Mouse (Mus musculus): Measurements from ENCODE around the gene 0610009B22Rik. TPM values are rescaled to one million over a fixed set of nuclear protein-coding genes. Genes with fewer than 3 reads are reported as not detected.

Gene 0610009B22Rik
- polyA plus RNA-seq, 1 experiment from 2014 or later = 94.9 TPM

DNA sequence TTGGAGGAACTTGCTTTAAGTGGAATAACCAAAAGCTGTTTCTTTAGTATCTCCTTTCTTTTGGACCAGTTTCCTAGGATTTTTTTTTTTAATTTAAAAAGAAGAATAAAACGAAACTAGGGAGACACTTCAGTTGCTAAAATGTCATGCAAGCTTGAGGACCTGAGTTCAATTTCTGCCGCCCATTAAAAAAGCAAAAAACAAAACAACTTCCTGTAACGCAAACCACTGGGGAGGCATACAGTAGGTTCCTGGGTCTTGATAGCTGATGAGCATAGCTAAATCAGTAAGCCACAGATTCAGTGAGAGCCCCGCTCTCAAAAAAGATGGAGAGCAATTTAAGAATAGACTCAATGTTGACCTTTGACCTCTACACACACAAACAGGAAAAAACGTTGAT, 50.2 kb downstream of the 0610009B22Rik start:
- peaks cover 6% of the 10 kb centered on the region; the same call in 1 of the 2 replicates for H3K4me1 ChIP-seq (replicated peaks; ENCODE audit: control insufficient read depth, insufficient read depth, low read length)
- 68% methylated on average over 5 of the region's 5 CpGs for WGBS
- peak overlapping the region; percentile 31; the same call in 1 of the 2 replicates for H3K4me2 ChIP-seq (ENCODE audit: low read depth, low read length, severe bottlenecking)
- no peak for DNase-seq (ENCODE audit: low spot score)
- no peaks in the 10 kb centered on the region for H3K9me3 ChIP-seq (ENCODE audit: control insufficient read depth, low read length)
- no peaks in the 10 kb centered on the region for H3K27me3 ChIP-seq (ENCODE audit: control insufficient read depth, insufficient read depth, low read length)
- no peak for ATAC-seq (replicated peaks; ENCODE audit: low FRiP score)
- H3K4me3 ChIP-seq (ENCODE audit: low read depth, low read length) = no peak overlapping the region
- no peaks in the 10 kb centered on the region for H3K36me3 ChIP-seq (ENCODE audit: control insufficient read depth, insufficient read depth, low read length)
- no peak overlapping the region for H3K9ac ChIP-seq (ENCODE audit: low read length)
- no peak overlapping the region for H3K27ac ChIP-seq (ENCODE audit: low read depth, low read length)

DNA sequence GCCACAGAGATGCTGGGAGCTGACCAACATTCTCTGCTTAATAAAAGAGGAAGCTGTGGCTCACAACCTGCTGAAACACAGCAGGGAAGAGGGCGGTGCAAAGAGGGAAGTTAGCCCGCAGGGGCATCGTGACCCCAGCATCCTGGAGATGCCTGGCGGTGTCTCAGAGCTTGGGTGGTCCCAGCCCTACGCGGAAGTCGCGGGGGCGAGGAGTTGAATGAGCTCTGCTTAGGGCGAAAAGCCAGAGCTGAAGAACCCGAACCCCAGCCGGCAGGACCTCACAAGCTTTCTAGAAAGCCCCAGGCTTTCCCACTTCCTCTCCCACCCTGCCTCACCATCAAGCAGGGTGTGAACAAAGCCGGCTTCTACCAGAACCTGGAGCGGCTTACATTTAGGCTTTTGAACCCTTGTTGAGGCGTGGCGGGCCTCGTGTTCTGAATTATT, 50.7 kb downstream of the 0610009B22Rik start:
- H3K4me3 ChIP-seq (ENCODE audit: low read depth, low read length) = no peak overlapping the region
- peak overlapping the region; percentile 33; the same call in 1 of the 2 replicates for H3K9ac ChIP-seq (ENCODE audit: low read length)
- DNase-seq (ENCODE audit: low spot score) = peak; percentile 71
- H3K36me3 ChIP-seq (ENCODE audit: control insufficient read depth, insufficient read depth, low read length) = no peaks in the 10 kb centered on the region
- H3K4me1 ChIP-seq (replicated peaks; ENCODE audit: control insufficient read depth, insufficient read depth, low read length) = peaks cover 6% of the 10 kb centered on the region; the same call in 1 of the 2 replicates
- H3K9me3 ChIP-seq (ENCODE audit: control insufficient read depth, low read length) = no peaks in the 10 kb centered on the region
- ATAC-seq (replicated peaks; ENCODE audit: low FRiP score) = no peak
- 4% methylated on average over 17 of the region's 17 CpGs for WGBS
- H3K27me3 ChIP-seq (ENCODE audit: control insufficient read depth, insufficient read depth, low read length) = no peaks in the 10 kb centered on the region
- peak overlapping the region; percentile 31 for H3K4me2 ChIP-seq (ENCODE audit: low read depth, low read length, severe bottlenecking)
- H3K27ac ChIP-seq (ENCODE audit: low read depth, low read length) = no peak overlapping the region

DNA sequence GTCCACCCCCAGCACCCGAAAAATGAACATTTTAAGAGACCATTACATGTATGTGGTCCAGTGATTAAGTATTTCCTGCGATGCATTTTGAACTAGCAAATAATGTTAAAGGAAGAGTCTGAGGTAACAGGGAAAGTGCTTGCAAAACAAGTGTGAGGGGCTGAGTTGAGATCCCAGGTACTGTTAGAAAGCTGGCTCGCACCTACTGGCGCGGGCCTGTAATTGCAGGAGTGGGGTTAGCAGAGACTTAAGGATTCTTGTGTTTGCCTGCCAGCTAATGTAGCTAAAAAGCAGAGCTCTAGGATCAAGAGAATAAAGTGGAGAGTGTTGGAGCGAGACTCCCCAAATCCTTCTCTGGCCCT, 52.4 kb downstream of the 0610009B22Rik start:
- ATAC-seq (replicated peaks; ENCODE audit: low FRiP score) = peak; percentile 43; the same call in 1 of the 2 replicates

DNA sequence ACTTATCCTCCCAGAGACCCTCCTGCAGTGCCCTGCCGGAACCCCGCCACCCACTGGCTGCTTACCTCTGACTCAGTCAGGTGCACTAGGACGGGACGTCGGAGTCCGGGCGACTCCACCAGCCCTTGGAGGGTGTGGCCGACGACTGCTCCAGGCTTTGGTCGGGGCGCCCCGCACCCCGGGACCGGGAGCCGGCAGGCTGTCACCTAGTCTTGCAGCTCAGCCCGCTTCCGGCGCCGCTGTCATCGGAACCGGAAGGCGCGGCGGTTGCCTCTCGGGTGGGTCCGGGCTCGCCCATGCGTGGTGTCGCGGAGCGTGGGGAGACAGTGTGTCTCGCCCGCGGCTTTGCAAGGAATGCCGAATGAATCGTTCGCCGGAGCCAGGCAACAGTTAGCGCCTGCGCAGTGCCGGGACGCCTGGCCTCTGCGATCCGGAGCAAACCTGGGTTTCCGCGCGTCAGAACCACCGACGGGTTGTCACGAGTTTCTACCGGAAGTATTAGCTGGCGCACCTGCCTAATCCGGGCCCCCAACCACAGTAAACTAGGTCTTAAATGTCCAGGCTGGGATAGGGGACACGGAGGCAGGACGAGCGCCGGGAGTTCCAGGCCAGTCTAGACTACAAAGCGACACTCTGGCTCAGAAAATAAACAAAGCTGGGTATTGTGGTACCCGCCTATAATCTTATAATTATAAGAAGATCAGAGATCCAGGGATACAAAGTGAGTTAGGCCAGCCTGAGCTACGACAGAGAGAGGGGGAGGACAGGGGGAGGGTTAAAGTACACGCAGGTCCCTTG, 53.0 kb downstream of the 0610009B22Rik start, which contains the start of gene Rmnd5b:
Rmnd5b (minus strand) TSS at position 372 of the 798 bp plus-strand sequence.
- Histone ChIP-seq H3K27ac (ENCODE audit: low read depth, low read length) (peak within 1 kb of the TSS; percentile 50), H3K27me3 (ENCODE audit: control insufficient read depth, insufficient read depth, low read length) (no peaks in the 10 kb centered on the region), H3K4me3 (ENCODE audit: low read depth, low read length) (peak within 1 kb of the TSS; percentile 72), H3K4me1 (replicated peaks; ENCODE audit: control insufficient read depth, insufficient read depth, low read length) (peaks cover 6% of the 10 kb centered on the region; the same call in 1 of the 2 replicates), H3K9ac (ENCODE audit: low read length) (peak within 1 kb of the TSS; percentile 76), H3K4me2 (ENCODE audit: low read depth, low read length, severe bottlenecking) (peak within 1 kb of the TSS; percentile 78), H3K36me3 (ENCODE audit: control insufficient read depth, insufficient read depth, low read length) (no peaks in the 10 kb centered on the region), H3K9me3 (ENCODE audit: control insufficient read depth, low read length) (no peaks in the 10 kb centered on the region)
- whole genome bisulfite sequencing = under 1% methylated on average over 61 of the region's 61 CpGs
- ATAC-seq (replicated peaks; ENCODE audit: low FRiP score) (peak; percentile 84), DNase-seq (ENCODE audit: low spot score) (peak; percentile 91)

More for the DNA sequence above, 52.4 kb downstream of the 0610009B22Rik start:
- peak overlapping the region; percentile 78 for H3K4me2 ChIP-seq (ENCODE audit: low read depth, low read length, severe bottlenecking)
- H3K4me3 ChIP-seq (ENCODE audit: low read depth, low read length) = peak overlapping the region; percentile 72
- DNase-seq (ENCODE audit: low spot score) = peak; percentile 80
- H3K27me3 ChIP-seq (ENCODE audit: control insufficient read depth, insufficient read depth, low read length) = no peaks in the 10 kb centered on the region
- H3K36me3 ChIP-seq (ENCODE audit: control insufficient read depth, insufficient read depth, low read length) = no peaks in the 10 kb centered on the region
- H3K9me3 ChIP-seq (ENCODE audit: control insufficient read depth, low read length) = no peaks in the 10 kb centered on the region
- peaks cover 6% of the 10 kb centered on the region; the same call in 1 of the 2 replicates for H3K4me1 ChIP-seq (replicated peaks; ENCODE audit: control insufficient read depth, insufficient read depth, low read length)
- WGBS = 6% methylated on average over 6 of the region's 6 CpGs
- H3K27ac ChIP-seq (ENCODE audit: low read depth, low read length) = peak overlapping the region; percentile 50
- peak overlapping the region; percentile 76 for H3K9ac ChIP-seq (ENCODE audit: low read length)

Other genes with a start within 250 kb of the 0610009B22Rik start
- 14.9 and 16.7 TPM in 2 replicates for gene Phykpl, start 104.1 kb downstream of the 0610009B22Rik start, polyA plus RNA-seq (2014; fragmentation: Nextera tagmentation; extraction: Ambion mirVana)
- gene Hnrnpab, start 82.0 kb downstream of the 0610009B22Rik start, polyA plus RNA-seq (2014; fragmentation: Nextera tagmentation; extraction: Ambion mirVana) = 830 and 925 TPM in 2 replicates
- 154 and 165 TPM in 2 replicates for gene Nhp2, start 69.1 kb downstream of the 0610009B22Rik start, polyA plus RNA-seq (2014; fragmentation: Nextera tagmentation; extraction: Ambion mirVana)
- 40.4 and 47.8 TPM in 2 replicates for gene Rmnd5b, start 53.0 kb downstream of the 0610009B22Rik start, polyA plus RNA-seq (2014; fragmentation: Nextera tagmentation; extraction: Ambion mirVana)
- gene N4bp3, start 38.0 kb downstream of the 0610009B22Rik start, polyA plus RNA-seq (2014; fragmentation: Nextera tagmentation; extraction: Ambion mirVana) = 11.3 and 11.7 TPM in 2 replicates
- 0.97 and 1.1 TPM in 2 replicates for gene D930048N14Rik, start 37.9 kb downstream of the 0610009B22Rik start, polyA plus RNA-seq (2014; fragmentation: Nextera tagmentation; extraction: Ambion mirVana)
- gene Sec24a, start 74.8 kb upstream of the 0610009B22Rik start, polyA plus RNA-seq (2014; fragmentation: Nextera tagmentation; extraction: Ambion mirVana) = 15.2 and 18.5 TPM in 2 replicates
- 113 and 116 TPM in 2 replicates for gene Sar1b, start 74.8 kb upstream of the 0610009B22Rik start, polyA plus RNA-seq (2014; fragmentation: Nextera tagmentation; extraction: Ambion mirVana)
- gene Jade2, start 168.8 kb upstream of the 0610009B22Rik start, polyA plus RNA-seq (2014; fragmentation: Nextera tagmentation; extraction: Ambion mirVana) = 0.29 and 0.55 TPM in 2 replicates

Data from forebrain, embryonic 11.5 days (tissue).